Mouse (Mus musculus): ENCODE measurements at regions not wholly inside any gene's neighbourhood (a gene's known extent, or its start where the extent isn't known, plus 50 kb on each side); places are given as distances from the start of the nearest gene placed in this dataset.

DNA sequence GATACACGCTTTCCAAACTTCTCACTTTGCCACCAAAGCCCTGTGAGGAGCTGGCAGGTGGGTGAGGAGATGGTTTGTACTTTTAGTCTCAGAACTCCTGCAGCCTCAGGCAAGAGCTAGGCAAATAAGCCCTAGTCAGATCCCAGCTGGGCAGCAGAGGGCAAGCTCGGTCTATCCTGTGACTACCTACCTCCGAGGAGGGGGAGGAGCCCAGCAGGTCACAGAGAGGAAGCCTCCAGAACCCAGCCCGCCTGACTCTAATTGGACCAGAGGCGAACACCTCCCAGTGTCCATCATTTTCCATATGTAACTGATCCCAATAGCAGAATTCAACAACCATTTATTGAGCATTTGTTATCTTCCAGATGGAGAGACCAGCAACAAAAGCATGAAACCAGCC lies 237.0 kb upstream of the Rgma start:
- TF ChIP-seq POLR2A (IDR thresholded peaks at IDR 0.05; ENCODE audit: extremely low read depth, insufficient read depth, low read length) (no peak), CTCF (IDR thresholded peaks at IDR 0.05; ENCODE audit: low read depth, low read length) (no peak)
